Mouse (Mus musculus) testis, adult 2 months (tissue): Measurements from ENCODE around the gene Capn9.

ENCODE experiments used
- CTCF ChIP-seq: fragments of 200-500 bp; IDR thresholded peaks from 2 replicates; pipeline ENCODE4 v1.5.1; 2012; ENCODE audit warnings: low read depth, mild to moderate bottlenecking, inconsistent platforms, low read length, moderate library complexity; ENCODE audit not compliant: control insufficient read depth, insufficient read depth, insufficient replicate concordance
- POLR2A ChIP-seq: fragments of 200-500 bp; IDR thresholded peaks from 2 replicates; pipeline ENCODE4 v1.6.1; 2012; ENCODE audit warnings: low read depth, mild to moderate bottlenecking, inconsistent platforms, low read length, moderate library complexity; ENCODE audit not compliant: control insufficient read depth

DNA sequence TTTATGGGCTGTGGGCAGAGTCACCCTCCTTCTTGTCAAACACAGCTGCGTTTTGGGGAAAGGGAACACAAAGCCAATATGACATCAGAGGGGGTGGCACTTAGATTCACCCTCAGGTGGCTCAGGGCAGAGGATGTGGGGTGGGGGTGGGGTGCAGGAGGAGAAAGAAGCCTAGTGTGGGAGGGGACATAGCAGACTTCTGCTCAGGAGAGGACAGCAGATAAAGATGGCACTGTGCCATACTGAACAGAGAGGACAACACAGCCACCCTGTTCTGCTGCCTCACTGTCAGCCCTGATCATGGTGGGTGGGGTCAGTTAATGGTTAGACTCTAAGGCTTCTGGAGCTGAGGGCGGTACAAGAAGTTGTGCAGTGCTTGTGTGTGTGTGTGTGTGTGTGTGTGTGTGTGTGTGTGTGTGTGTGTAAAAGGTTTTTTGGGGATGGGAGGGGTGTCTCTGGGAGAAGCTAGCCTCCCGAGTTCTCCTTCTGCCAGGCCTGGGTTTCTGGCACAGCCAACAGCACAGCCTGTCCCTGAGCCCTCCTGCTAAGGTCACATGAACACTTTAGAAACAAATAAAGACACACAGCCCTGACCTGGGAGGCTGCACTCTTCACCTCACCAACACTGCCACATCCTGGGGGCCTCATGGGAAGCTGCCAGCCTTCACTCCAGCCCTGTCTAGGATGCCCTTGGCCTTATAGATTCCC is 10.0 kb downstream of the Capn9 start:
- TF ChIP-seq CTCF = no peak
- no peak for TF ChIP-seq POLR2A
